Mouse (Mus musculus): ENCODE measurements around the gene Kalrn.

GRCm38 (mm10) chr16:33928788-33929462 lies 644.4 kb downstream of the Kalrn start:
- no peak for TF ChIP-seq CTCF (IDR thresholded peaks at IDR 0.05; ENCODE audit: low read depth)
- 0 out of 2 replicates have a peak, but pooled peaks have one; percentile 52 for TF ChIP-seq EP300 (IDR thresholded peaks at IDR 0.05; ENCODE audit: low read depth)

Data from heart, postnatal 0 days (tissue).